Mouse (Mus musculus) heart, adult 2 months (tissue): Measurements from ENCODE around the gene Bhlha15.

Experiments
- CTCF ChIP-seq: fragments of 200-600 bp; IDR thresholded peaks from 2 replicates; pipeline ENCODE4 v1.8.1; 2022; ENCODE audit warnings: antibody characterized with exemption, mild to moderate bottlenecking, moderate library complexity
- POLR2A ChIP-seq: fragments of 200-500 bp; IDR thresholded peaks from 2 replicates; pipeline ENCODE4 v1.6.1; 2011; ENCODE audit warnings: mild to moderate bottlenecking, low read depth, low read length, control low read depth; ENCODE audit not compliant: insufficient read depth

GRCm38 (mm10) chr5:144182542-144183247, 7.4 kb upstream of the Bhlha15 start:
- TF ChIP-seq CTCF (no peak), POLR2A (no peak)
